Mouse (Mus musculus) urinary bladder, adult 2 months (tissue): ENCODE results near the gene Sun1. TPM values are rescaled to one million over a fixed set of nuclear protein-coding genes. Genes with fewer than 3 reads are reported as not detected.
A peak's percentile ranks its signal among the peaks of the same experiment; 100 is the strongest.

Experiments
- DNase-seq: peaks from one replicate; pipeline ENCODE4 v3.0.0; 2022; ENCODE audit warnings: low spot score
- polyA plus RNA-seq: library from polyadenylated mRNA; depleted of rRNA; stranded (reverse); fragments of >200 nt; gene quantifications from 2 replicates; pipeline ENCODE4 v1.2.3, GENCODE M21; 2012; rRNA removed

Sun1 gene
- polyA plus RNA-seq, result 91.7 and 94.4 TPM in 2 replicates

- peak; percentile 98 for DNase-seq
Observed at GRCm38 (mm10) chr5:139199995-139200769, at the start of gene Sun1. TSS of gene Sun1 (plus strand) at chr5:139200637.

DNA sequence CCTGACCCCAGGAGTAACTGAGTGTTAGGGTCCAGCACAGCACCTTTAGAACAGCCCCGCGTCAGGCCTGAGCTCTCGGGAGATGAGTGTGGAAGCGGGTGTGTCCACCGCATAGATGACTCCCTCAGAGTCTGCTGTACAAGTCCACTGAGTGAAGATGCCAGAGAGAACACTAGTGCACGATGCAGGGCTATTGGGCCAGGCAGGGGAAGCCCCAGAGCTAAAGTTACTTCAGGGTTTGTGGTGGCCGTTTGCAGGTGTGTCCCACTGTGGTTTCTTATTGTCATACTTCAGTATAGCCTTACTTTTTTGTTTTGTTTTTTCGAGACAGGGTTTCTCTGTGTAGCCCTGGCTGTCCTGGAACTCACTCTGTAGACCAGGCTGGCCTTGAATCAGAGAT, 39.5 kb upstream of the Sun1 start:
- DNase-seq, result no peak

DNA sequence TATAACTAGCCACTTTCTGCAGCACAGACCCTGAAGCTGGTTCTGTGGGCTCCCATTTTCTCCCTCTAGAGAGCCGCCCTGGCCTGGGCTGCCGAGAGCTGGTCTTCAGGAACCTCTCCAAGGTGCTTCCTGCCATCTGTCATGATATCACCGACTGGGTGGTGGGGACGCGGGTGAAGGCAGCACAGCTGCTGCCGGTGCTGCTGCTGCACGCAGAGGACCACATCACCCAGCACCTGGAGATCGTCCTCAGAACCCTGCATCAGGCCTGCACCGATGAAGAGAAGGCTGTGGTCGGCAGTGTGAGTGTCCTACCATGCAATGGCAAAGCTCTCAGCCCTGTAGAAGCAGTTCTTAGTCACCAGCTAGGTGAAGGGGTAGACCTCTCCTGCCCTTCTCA, 38.8 kb upstream of the Sun1 start:
- DNase-seq, result no peak

DNA sequence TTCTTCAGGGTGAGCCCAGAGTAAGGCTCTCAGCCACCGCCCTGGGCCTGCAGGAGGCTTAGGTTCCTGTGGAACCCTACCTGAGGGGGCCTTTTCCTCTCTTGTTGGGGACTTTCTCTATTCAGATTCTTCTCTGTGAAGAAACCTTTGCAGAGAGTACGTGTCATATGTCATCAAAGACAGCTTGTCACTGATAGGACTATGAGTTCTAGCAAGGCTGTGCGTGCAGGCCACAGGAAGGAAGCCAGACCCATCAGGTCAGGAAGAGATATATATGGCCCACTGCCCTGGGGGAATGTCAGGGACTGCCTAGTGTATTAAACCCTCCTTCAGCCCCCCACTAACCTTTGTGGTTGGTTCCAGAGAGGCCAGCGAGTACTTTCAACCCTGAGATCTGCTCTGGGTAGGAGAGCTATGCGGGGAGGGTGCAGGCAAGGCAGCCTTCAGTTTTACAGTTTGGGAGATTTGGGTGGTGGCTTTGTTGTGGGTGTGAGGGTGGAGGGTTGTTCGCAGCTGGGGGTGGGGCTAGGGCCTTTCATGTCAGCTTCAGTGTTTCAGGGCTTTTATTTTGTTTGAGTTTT, 33.6 kb upstream of the Sun1 start:
- no peak for DNase-seq

- no peak for DNase-seq
Observed at GRCm38 (mm10) chr5:139167548-139167947, 32.9 kb upstream of the Sun1 start.

- DNase-seq, result no peak
Observed at GRCm38 (mm10) chr5:139171929-139172328, 28.5 kb upstream of the Sun1 start.

GRCm38 (mm10) chr5:139174141-139174540, 26.3 kb upstream of the Sun1 start:
- no peak for DNase-seq

- DNase-seq, result no peak
Observed at GRCm38 (mm10) chr5:139174556-139175547, 25.6 kb upstream of the Sun1 start.

- DNase-seq, result peak; percentile 66
Observed at GRCm38 (mm10) chr5:139178895-139179631, 21.4 kb upstream of the Sun1 start.

GRCm38 (mm10) chr5:139183131-139183530, 17.3 kb upstream of the Sun1 start:
- DNase-seq, result no peak

GRCm38 (mm10) chr5:139183601-139184000, 16.8 kb upstream of the Sun1 start:
- no peak for DNase-seq

DNA sequence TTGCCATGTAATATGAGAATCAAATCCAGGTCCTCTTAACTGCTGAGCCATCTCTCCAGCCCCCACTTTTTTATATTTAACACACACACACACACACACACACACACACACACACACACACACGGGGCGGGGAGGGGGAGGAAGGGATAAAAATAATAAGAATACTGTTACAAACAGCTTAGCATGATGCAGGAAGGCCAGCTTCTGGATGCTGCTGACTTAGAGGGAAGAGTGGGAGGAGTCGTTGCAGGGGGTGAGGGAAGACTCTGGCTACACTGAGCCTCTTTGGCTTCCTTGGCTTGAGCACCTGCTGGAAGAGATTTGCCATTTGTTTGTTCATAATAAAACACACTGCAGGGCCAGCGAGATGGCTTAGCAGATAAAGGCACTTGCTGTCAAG, 15.5 kb upstream of the Sun1 start:
- DNase-seq, result no peak

- DNase-seq, result no peak
Observed at GRCm38 (mm10) chr5:139189726-139190125, 10.7 kb upstream of the Sun1 start.

DNA sequence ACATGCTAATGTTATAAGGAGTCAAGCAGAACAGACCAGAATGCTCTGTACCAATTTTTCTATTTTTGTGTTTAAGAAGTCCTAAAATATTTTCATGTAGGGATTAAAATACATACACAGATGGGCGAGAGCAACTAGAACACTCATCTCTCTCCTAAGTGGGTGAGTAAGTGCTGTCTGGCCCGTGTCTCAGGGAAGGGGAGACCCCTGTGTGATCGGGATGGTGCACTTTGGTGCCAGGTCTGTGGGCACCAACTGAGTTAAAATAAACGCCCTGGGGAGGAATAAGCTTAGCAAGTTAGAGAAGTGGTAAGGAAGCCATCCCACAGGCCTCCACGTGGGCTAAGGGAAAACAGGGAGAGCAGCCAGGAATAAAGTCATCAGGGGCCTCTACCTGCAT, 9.5 kb upstream of the Sun1 start:
- no peak for DNase-seq

DNA sequence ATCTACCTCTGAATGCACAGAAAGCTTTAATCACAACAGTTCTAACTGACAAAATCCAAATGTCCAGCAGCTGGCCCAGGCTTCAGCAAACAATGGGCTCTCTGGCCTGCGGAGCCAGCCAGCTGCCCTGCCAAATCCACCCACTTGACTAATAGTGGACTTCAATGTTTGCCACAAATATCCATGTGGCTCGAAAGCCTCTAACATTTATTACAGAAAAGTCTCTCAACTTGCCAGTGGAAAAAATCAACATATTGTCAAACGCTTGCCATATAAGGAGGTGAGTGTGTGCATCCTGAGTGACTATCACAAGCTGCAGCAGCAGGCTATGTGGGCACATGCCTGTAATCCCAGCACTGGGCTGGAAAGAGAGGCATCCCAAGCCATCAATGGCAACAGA, 1.7 kb upstream of the Sun1 start:
- DNase-seq, result no peak

DNA sequence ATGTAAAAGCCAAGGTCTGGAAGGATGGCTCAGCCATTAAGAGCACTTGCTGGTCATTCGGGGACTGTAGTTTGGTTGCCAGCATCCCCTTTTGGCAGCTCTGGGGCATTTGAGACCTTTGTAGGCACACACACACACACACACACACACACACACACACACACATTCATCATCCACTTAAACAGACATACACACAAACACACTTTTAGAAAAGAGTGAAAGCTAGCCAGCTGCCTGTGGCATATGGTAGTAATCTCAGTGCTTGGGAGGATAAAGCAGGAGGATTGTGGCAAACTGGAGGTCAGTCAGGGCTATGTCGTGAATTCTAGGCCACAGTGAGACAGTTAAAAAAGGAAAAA, 822 bp upstream of the Sun1 start:
- DNase-seq, result no peak

DNA sequence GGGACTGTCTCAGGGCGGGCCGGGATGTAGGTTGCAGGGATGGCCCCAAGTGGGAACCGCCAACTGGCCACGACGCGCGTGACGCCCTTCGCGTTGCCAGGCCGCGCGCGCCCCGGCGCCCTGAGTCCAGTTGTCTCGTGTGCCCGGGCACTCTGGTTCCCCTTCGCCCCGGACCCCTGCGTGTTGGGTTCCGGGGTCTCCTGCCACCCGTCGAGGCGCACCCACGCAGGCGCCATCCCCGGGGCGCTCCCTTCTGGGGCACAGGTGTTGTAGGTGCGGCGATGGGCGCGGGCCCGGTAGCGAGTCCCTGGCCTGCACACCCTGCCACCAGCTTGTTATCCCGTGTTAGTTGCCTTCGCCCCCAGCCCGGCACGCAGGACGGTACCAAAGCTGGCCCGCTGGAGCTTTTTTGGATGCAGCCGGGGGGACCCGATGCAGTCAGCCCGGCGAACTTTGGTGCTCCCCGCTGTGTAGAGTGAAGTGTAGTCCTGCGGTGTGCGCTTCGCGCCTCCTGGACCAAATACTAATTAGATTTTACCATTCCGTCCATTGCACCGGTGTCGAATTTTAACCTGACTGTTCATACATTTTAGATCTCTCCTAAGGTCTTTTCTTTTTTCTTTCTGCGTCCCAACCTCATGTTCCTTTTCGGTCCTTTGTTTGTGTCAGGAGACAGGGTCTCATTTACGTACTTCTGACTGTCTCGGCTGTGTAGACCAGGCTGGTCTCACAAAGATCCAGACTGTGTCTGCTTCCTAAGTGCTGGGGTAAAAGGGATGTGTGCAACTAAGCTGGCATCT, 533 bp downstream of the Sun1 start:
- no peak for DNase-seq

GRCm38 (mm10) chr5:139202127-139202526, 1.7 kb downstream of the Sun1 start:
- DNase-seq, result no peak

DNA sequence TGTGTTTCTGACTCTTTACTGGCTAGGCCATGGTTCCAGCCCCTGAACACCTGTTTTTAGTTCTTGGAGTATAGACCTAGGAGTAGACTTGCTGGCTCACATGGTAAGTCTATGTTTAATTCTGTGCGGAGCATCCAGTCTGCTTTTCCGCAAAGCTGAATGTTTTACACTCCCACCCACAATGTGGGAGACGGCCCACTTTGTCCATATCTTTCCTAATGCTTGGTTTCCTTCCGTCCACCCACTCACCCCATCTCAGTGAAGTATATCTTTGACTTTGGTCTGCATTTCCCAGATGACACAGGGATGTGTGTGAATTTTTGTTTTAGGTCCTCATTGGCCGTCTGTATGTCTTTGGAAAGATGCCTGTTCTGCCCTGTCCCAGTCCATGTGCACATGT, 2.9 kb downstream of the Sun1 start:
- DNase-seq, result no peak

DNA sequence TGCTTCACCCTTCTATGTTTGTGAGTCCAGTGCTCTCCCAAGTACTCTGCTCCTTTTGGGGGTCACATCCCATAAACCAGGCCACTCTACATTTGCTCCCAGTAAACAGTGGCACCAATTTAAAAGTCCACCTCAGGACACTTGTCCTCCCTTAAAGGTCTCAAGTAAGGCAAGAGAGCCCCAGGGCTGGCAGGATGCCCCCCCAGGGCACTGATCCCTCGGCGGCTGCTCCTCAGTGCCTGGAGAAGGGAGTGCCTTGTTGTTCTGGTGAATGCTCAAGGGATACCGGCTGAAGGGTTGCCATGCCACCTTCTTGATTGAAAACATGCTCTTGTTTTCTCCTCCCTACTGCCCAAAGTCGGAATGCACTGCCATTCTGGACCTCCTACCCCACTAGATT, 5.6 kb downstream of the Sun1 start:
- DNase-seq, result no peak

- no peak for DNase-seq
Observed at GRCm38 (mm10) chr5:139206525-139206924, 6.1 kb downstream of the Sun1 start.
